Mouse (Mus musculus): ENCODE results near the gene Pde10a. TPM values are rescaled to one million over a fixed set of nuclear protein-coding genes. Genes with fewer than 3 reads are reported as not detected.

Gene Pde10a
- 1.1 and 1.9 TPM in 2 replicates for polyA plus RNA-seq (2015; fragmentation: Nextera tagmentation; extraction: Ambion mirVana)

DNA sequence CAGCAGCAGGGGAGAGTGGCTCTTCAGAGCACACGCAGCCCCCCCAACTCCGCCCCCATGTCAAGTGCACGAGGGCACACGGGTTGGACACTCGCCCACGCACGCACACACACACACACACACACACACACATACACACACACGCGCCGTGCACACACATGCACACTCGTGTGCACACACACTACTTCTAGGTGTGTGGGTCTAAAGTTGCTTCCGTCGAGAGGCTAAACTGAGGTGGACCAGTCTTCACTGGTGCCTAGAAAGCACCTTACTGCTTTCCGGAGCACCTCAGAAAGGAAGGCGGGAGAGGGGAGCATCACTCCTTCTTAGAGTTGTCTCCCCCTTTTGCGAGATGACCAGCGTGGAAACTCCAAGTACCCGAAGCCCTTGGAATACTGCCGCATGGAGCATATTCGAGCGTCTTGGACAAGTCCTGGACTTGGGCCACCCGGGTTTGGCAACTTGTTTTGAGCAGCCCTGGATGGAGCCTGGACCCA lies at the start of gene Pde10a:
Pde10a (plus strand) TSS at position 148 of the 497 bp plus-strand sequence.
- H3K9me3 ChIP-seq (replicated peaks; ENCODE audit: control insufficient read depth, low read length), result no peaks in the 10 kb centered on the region
- H3K27ac ChIP-seq (ENCODE audit: low read length), result no peak within 1 kb of the TSS
- peaks cover 8% of the 10 kb centered on the region for H3K4me1 ChIP-seq (ENCODE audit: control insufficient read depth, insufficient read depth, low read length)
- H3K9ac ChIP-seq (ENCODE audit: low read length), result peak within 1 kb of the TSS; percentile 67
- H3K36me3 ChIP-seq (ENCODE audit: control insufficient read depth, insufficient read depth), result no peaks in the 10 kb centered on the region
- H3K4me3 ChIP-seq (ENCODE audit: low read length), result peak within 1 kb of the TSS; percentile 60
- no peak; the same call in 1 of the 2 replicates for ATAC-seq (replicated peaks; ENCODE audit: extremely low read depth, insufficient read depth, low FRiP score)
- peak within 1 kb of the TSS; percentile 78 for H3K4me2 ChIP-seq (ENCODE audit: low read depth, low read length)
- H3K27me3 ChIP-seq (ENCODE audit: control insufficient read depth, insufficient read depth, low read length), result peaks cover 29% of the 10 kb centered on the region
- 2% methylated on average over 22 of the region's 22 CpGs for WGBS

DNA sequence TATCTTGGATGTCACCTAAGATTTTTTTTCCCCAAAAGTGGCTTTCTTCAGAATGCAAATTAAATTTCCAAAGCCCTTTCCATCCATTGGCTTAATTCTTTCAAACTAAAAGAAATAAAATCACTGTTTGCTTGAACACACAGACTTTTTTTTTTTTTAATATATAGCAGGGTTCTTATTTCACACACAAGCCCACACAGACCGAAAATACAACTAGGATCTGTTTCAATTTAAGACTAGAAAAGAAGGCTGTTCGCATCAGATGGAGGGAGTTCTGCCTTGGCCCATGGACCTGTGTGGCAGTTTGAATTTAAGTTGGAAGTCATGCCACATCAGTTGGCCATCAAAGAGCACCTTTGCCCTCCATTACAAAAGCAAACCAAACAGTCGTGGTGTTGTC lies 46.6 kb upstream of the Pde10a start:
- no peaks in the 10 kb centered on the region for H3K36me3 ChIP-seq (ENCODE audit: control insufficient read depth, insufficient read depth)
- H3K27ac ChIP-seq (ENCODE audit: low read length), result no peak overlapping the region
- no peak overlapping the region for H3K4me2 ChIP-seq (ENCODE audit: low read depth, low read length)
- H3K9me3 ChIP-seq (replicated peaks; ENCODE audit: control insufficient read depth, low read length), result 0 out of 2 replicates have a peak, but pooled peaks cover 2% of the 10 kb centered on the region
- H3K9ac ChIP-seq (ENCODE audit: low read length), result no peak overlapping the region
- H3K27me3 ChIP-seq (ENCODE audit: control insufficient read depth, insufficient read depth, low read length), result peaks cover 2% of the 10 kb centered on the region; the same call in 1 of the 2 replicates
- H3K4me1 ChIP-seq (ENCODE audit: control insufficient read depth, insufficient read depth, low read length), result no peaks in the 10 kb centered on the region
- ATAC-seq (replicated peaks; ENCODE audit: extremely low read depth, insufficient read depth, low FRiP score), result no peak
- WGBS, result 72% methylated on average over 3 of the region's 3 CpGs
- no peak overlapping the region for H3K4me3 ChIP-seq (ENCODE audit: low read length)

DNA sequence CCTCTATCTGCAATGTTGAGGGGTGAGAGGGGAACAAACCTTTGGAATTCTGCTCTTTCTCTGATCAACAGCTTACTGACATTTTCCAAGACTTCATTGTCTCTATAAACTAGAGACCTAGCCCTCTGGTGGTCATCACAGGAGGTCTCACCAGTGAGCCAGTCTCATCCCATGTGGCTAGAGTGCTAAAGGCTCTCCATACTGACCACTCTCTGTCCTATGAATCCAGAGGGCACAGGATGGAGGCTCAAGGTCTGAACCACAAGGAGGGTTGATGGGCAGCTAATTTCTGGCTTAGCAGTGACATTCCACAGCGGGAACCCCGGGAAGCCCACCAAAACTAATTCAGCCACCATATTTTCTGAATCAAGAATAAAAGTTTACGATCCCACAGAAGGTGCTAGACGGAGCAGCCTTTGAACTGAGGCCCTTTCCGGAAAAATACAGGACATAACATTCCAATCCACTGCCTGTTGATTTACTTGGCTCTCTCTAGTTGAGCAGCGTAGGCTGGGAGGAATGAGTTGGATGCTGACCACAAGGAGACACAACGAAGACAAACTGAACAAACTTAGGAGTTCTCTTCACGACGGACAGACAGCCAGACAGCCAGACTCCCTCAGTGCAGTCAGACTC lies 45.6 kb upstream of the Pde10a start:
- Histone ChIP-seq H3K4me2 (ENCODE audit: low read depth, low read length) (no peak overlapping the region), H3K27ac (ENCODE audit: low read length) (no peak overlapping the region), H3K36me3 (ENCODE audit: control insufficient read depth, insufficient read depth) (no peaks in the 10 kb centered on the region), H3K4me3 (ENCODE audit: low read length) (no peak overlapping the region), H3K27me3 (ENCODE audit: control insufficient read depth, insufficient read depth, low read length) (no peaks in the 10 kb centered on the region), H3K9me3 (replicated peaks; ENCODE audit: control insufficient read depth, low read length) (0 out of 2 replicates have a peak, but pooled peaks cover 2% of the 10 kb centered on the region), H3K4me1 (ENCODE audit: control insufficient read depth, insufficient read depth, low read length) (no peaks in the 10 kb centered on the region), H3K9ac (ENCODE audit: low read length) (no peak overlapping the region)
- no peak for ATAC-seq (replicated peaks; ENCODE audit: extremely low read depth, insufficient read depth, low FRiP score)
- 83% methylated on average over 9 of the region's 9 CpGs for WGBS

DNA sequence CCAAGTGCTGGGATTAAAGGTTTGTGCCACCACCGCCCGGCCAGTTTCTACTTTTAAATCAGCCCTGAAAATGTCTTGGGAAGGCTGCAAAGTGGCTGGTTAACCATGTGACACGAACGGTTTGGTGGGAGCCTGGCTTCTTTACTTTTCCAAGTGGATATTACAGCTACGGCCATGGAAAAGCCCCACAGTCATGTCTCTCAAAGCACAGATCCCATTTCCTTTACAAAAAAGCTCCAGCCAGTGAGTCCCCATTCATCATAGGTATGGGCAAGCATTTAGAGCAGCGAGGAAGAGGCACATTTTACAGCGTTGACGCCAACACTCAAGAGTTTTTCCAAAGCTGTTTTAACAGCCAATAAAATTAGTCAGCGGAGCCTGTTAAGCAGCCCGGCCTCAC lies 43.4 kb upstream of the Pde10a start:
- 80% methylated on average over 10 of the region's 10 CpGs for WGBS
- Histone ChIP-seq H3K4me1 (ENCODE audit: control insufficient read depth, insufficient read depth, low read length) (no peaks in the 10 kb centered on the region), H3K4me2 (ENCODE audit: low read depth, low read length) (no peak overlapping the region), H3K4me3 (ENCODE audit: low read length) (no peak overlapping the region), H3K36me3 (ENCODE audit: control insufficient read depth, insufficient read depth) (no peaks in the 10 kb centered on the region), H3K9me3 (replicated peaks; ENCODE audit: control insufficient read depth, low read length) (0 out of 2 replicates have a peak, but pooled peaks cover 2% of the 10 kb centered on the region), H3K27me3 (ENCODE audit: control insufficient read depth, insufficient read depth, low read length) (no peaks in the 10 kb centered on the region), H3K27ac (ENCODE audit: low read length) (no peak overlapping the region), H3K9ac (ENCODE audit: low read length) (no peak overlapping the region)
- ATAC-seq (replicated peaks; ENCODE audit: extremely low read depth, insufficient read depth, low FRiP score), result no peak

DNA sequence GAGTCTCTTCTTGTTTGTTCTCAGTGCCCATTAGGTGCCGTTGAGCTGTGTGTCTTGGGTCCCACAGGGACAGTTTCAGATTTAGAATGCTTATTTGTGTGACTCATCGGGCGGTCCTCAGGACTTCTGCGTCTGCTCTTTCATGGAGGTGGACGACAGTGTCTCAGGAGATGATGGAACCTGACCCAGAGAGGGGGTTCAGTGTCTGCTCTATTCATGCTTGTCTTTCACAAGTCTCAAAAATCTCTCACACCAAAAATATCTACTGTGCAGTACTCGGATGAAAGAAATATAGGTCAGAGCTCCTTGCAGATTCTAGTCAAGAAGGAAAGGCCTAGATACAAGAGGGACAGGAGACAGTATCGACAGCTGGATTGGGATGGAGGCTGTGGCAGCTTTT lies 42.3 kb upstream of the Pde10a start:
- Histone ChIP-seq H3K27ac (ENCODE audit: low read length) (no peak overlapping the region), H3K4me1 (ENCODE audit: control insufficient read depth, insufficient read depth, low read length) (no peaks in the 10 kb centered on the region), H3K4me2 (ENCODE audit: low read depth, low read length) (no peak overlapping the region), H3K9ac (ENCODE audit: low read length) (no peak overlapping the region), H3K27me3 (ENCODE audit: control insufficient read depth, insufficient read depth, low read length) (no peaks in the 10 kb centered on the region), H3K36me3 (ENCODE audit: control insufficient read depth, insufficient read depth) (no peaks in the 10 kb centered on the region), H3K9me3 (replicated peaks; ENCODE audit: control insufficient read depth, low read length) (0 out of 2 replicates have a peak, but pooled peaks cover 2% of the 10 kb centered on the region), H3K4me3 (ENCODE audit: low read length) (no peak overlapping the region)
- WGBS, result 71% methylated on average over 7 of the region's 7 CpGs
- ATAC-seq (replicated peaks; ENCODE audit: extremely low read depth, insufficient read depth, low FRiP score), result no peak

DNA sequence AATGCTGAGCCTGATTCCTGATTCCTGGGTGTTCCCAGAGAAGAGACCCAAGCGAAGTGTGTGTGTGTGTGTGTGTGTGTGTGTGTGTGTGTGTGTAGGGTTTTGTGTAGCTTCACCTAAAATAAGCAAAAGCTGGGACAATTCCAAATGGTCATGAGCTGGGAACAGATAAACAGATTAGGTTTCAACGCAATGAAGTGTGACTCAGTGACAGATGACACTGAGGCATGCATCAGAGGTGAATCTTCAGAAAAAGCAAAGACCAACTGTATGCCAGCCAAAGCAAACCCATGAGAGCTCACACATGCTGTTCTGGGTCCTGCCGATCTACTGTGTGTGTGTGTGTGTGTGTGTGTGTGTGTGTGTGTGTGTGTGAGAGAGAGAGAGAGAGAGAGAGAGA lies 40.9 kb upstream of the Pde10a start:
- Histone ChIP-seq H3K27ac (ENCODE audit: low read length) (no peak overlapping the region), H3K36me3 (ENCODE audit: control insufficient read depth, insufficient read depth) (no peaks in the 10 kb centered on the region), H3K9ac (ENCODE audit: low read length) (no peak overlapping the region), H3K9me3 (replicated peaks; ENCODE audit: control insufficient read depth, low read length) (no peaks in the 10 kb centered on the region), H3K4me2 (ENCODE audit: low read depth, low read length) (no peak overlapping the region), H3K4me1 (ENCODE audit: control insufficient read depth, insufficient read depth, low read length) (no peaks in the 10 kb centered on the region), H3K27me3 (ENCODE audit: control insufficient read depth, insufficient read depth, low read length) (no peaks in the 10 kb centered on the region), H3K4me3 (ENCODE audit: low read length) (no peak overlapping the region)
- no peak for ATAC-seq (replicated peaks; ENCODE audit: extremely low read depth, insufficient read depth, low FRiP score)
- WGBS, result 53% methylated on average over 3 of the region's 3 CpGs

DNA sequence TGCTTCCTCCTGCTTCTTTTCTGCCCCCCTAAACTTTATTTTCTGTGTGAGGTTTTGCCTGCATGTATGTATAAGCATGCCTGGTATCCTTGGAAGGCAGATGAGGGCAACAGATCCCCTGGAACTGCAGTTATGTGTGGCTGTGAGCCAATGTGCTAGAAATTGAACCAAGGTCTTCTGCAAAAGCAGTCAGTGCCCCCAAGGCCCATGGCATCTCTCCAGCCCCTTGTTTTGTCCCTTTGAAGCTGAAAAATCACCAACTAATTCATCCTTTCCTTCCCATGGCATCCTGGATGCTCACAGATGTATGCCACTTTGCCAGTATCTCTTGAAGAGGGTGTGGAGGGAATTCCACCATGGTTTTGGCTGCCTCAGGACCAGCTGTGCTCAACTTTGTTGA lies 40.0 kb upstream of the Pde10a start:
- no peak for ATAC-seq (replicated peaks; ENCODE audit: extremely low read depth, insufficient read depth, low FRiP score)
- H3K4me3 ChIP-seq (ENCODE audit: low read length), result no peak overlapping the region

DNA sequence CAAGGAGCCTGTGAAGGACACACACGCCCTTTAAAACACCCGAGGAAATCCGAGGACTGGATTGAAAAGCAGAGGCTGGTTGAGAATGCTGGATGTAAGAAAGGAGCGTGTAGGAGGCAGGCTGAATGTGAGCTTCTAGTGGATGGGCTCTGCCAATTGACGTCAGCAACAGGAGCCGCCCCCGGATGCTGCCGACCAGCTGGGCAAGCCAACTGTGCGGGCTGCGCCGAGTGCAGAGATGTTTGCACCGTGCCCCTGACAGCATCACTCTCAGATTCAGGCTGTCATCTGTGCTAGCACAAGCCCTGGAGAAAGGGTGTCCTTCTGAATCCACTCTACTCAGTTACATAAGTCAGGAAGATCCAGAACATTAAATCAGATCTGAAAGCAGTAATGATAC lies 37.3 kb upstream of the Pde10a start:
- Histone ChIP-seq H3K27me3 (ENCODE audit: control insufficient read depth, insufficient read depth, low read length) (no peaks in the 10 kb centered on the region), H3K9me3 (replicated peaks; ENCODE audit: control insufficient read depth, low read length) (no peaks in the 10 kb centered on the region), H3K9ac (ENCODE audit: low read length) (no peak overlapping the region), H3K4me2 (ENCODE audit: low read depth, low read length) (no peak overlapping the region), H3K4me3 (ENCODE audit: low read length) (no peak overlapping the region), H3K4me1 (ENCODE audit: control insufficient read depth, insufficient read depth, low read length) (no peaks in the 10 kb centered on the region), H3K27ac (ENCODE audit: low read length) (no peak overlapping the region), H3K36me3 (ENCODE audit: control insufficient read depth, insufficient read depth) (no peaks in the 10 kb centered on the region)
- 39% methylated on average over 12 of the region's 12 CpGs for WGBS
- no peak for ATAC-seq (replicated peaks; ENCODE audit: extremely low read depth, insufficient read depth, low FRiP score)

More for the DNA sequence above, 40.0 kb upstream of the Pde10a start:
- Histone ChIP-seq H3K9me3 (replicated peaks; ENCODE audit: control insufficient read depth, low read length) (no peaks in the 10 kb centered on the region), H3K9ac (ENCODE audit: low read length) (no peak overlapping the region), H3K4me1 (ENCODE audit: control insufficient read depth, insufficient read depth, low read length) (no peaks in the 10 kb centered on the region), H3K36me3 (ENCODE audit: control insufficient read depth, insufficient read depth) (no peaks in the 10 kb centered on the region), H3K27me3 (ENCODE audit: control insufficient read depth, insufficient read depth, low read length) (no peaks in the 10 kb centered on the region), H3K27ac (ENCODE audit: low read length) (no peak overlapping the region), H3K4me2 (ENCODE audit: low read depth, low read length) (no peak overlapping the region)

DNA sequence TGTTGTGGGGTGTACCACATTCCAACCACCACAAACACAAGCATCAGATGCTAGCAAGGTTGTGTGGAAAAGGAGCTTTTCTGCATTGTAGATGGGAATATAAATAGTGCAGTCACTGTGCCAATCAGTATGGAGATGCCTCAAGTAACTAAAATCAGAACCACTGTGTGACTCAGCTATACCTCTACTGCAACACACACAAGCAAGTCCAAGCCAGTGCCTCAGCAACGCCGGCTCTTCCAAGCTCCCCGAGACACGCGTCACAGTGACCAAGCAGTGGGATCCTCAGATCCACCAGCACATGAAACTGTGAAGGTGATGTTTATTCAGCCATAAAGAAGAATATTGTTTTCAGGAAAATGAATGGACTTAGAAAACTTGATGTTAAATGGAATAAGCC lies 34.2 kb upstream of the Pde10a start:
- 82% methylated on average over 5 of the region's 5 CpGs for WGBS
- ATAC-seq (replicated peaks; ENCODE audit: extremely low read depth, insufficient read depth, low FRiP score), result no peak
- Histone ChIP-seq H3K4me1 (ENCODE audit: control insufficient read depth, insufficient read depth, low read length) (no peaks in the 10 kb centered on the region), H3K27me3 (ENCODE audit: control insufficient read depth, insufficient read depth, low read length) (no peaks in the 10 kb centered on the region), H3K4me2 (ENCODE audit: low read depth, low read length) (no peak overlapping the region), H3K36me3 (ENCODE audit: control insufficient read depth, insufficient read depth) (no peaks in the 10 kb centered on the region), H3K9me3 (replicated peaks; ENCODE audit: control insufficient read depth, low read length) (no peaks in the 10 kb centered on the region; the same call in 1 of the 2 replicates), H3K4me3 (ENCODE audit: low read length) (no peak overlapping the region), H3K27ac (ENCODE audit: low read length) (no peak overlapping the region), H3K9ac (ENCODE audit: low read length) (no peak overlapping the region)
